Mouse (Mus musculus) embryo, embryonic 10 days (tissue): ENCODE measurements around the gene Thbs1.
"Not testable (repeated sequence)": the region's sequence is repeated elsewhere in the genome, so short reads cannot be mapped to it uniquely, and the experiment has no call there.

Experiments
- DNase-seq: peaks from one replicate; pipeline ENCODE4 v3.0.0-alpha.2; 2015; ENCODE audit warnings: low spot score

Thbs1 gene

GRCm38 (mm10) chr2:118114671-118115070 is 3.0 kb downstream of the Thbs1 start:
- DNase-seq: no peak

GRCm38 (mm10) chr2:118115647-118116046 is 4.0 kb downstream of the Thbs1 start:
- no peak for DNase-seq

- DNase-seq: no peak
These were observed 4.5 kb downstream of the Thbs1 start for GRCm38 (mm10) chr2:118116180-118116579.

GRCm38 (mm10) chr2:118116754-118117290 is 5.1 kb downstream of the Thbs1 start:
- no peak for DNase-seq

- DNase-seq: no peak
These were observed 5.7 kb downstream of the Thbs1 start for GRCm38 (mm10) chr2:118117401-118117800.

GRCm38 (mm10) chr2:118118045-118118444 is 6.4 kb downstream of the Thbs1 start:
- DNase-seq: no peak

GRCm38 (mm10) chr2:118118515-118118914 is 6.8 kb downstream of the Thbs1 start:
- no peak for DNase-seq

GRCm38 (mm10) chr2:118119684-118120083 is 8.0 kb downstream of the Thbs1 start:
- no peak for DNase-seq

GRCm38 (mm10) chr2:118120095-118120494 is 8.4 kb downstream of the Thbs1 start:
- no peak for DNase-seq

- no peak for DNase-seq
These were observed 9.1 kb downstream of the Thbs1 start for GRCm38 (mm10) chr2:118120751-118121150.

GRCm38 (mm10) chr2:118122291-118122690 is 10.6 kb downstream of the Thbs1 start:
- no peak for DNase-seq

GRCm38 (mm10) chr2:118123743-118124142 is 12.1 kb downstream of the Thbs1 start:
- DNase-seq: no peak

- no peak for DNase-seq
These were observed 12.8 kb downstream of the Thbs1 start for GRCm38 (mm10) chr2:118124437-118124836.

GRCm38 (mm10) chr2:118125211-118125939 is 13.7 kb downstream of the Thbs1 start:
- DNase-seq: no peak

GRCm38 (mm10) chr2:118125943-118126470 is 14.3 kb downstream of the Thbs1 start:
- no peak for DNase-seq

GRCm38 (mm10) chr2:118127516-118128288 is 16.0 kb downstream of the Thbs1 start:
- DNase-seq: no peak

GRCm38 (mm10) chr2:118128313-118128712 is 16.6 kb downstream of the Thbs1 start:
- no peak for DNase-seq

- no peak for DNase-seq
These were observed 25.4 kb downstream of the Thbs1 start for GRCm38 (mm10) chr2:118137071-118137470.

GRCm38 (mm10) chr2:118137776-118138175 is 26.1 kb downstream of the Thbs1 start:
- DNase-seq: no peak

- no peak for DNase-seq
These were observed 27.6 kb downstream of the Thbs1 start for GRCm38 (mm10) chr2:118139261-118139660.

GRCm38 (mm10) chr2:118141651-118142050 is 30.0 kb downstream of the Thbs1 start:
- DNase-seq: no peak

GRCm38 (mm10) chr2:118147749-118148148 is 36.1 kb downstream of the Thbs1 start:
- not testable (repeated sequence) for DNase-seq
